Mouse (Mus musculus) erythroblast, embryonic 14.5 days (primary cell): Measurements from ENCODE around the gene Csmd2. TPM values are rescaled to one million over a fixed set of nuclear protein-coding genes. Genes with fewer than 3 reads are reported as not detected.

Experiments used
- H3K27me3 ChIP-seq: 2 replicates; pipeline ENCODE4 v1.6.1; 2012; ENCODE audit warnings: inconsistent platforms; ENCODE audit not compliant: control insufficient read depth
- H3K36me3 ChIP-seq: 2 replicates; pipeline ENCODE4 v1.6.1; 2012; ENCODE audit warnings: mild to moderate bottlenecking, inconsistent platforms; ENCODE audit not compliant: control insufficient read depth
- H3K4me1 ChIP-seq: 2 replicates; pipeline ENCODE4 v1.6.1; 2012; ENCODE audit warnings: inconsistent platforms; ENCODE audit not compliant: control insufficient read depth
- H3K4me3 ChIP-seq: replicated peaks from 2 replicates; pipeline ENCODE3; 2012; ENCODE audit warnings: moderate library complexity, mild to moderate bottlenecking, inconsistent platforms
- H3K9me3 ChIP-seq: 2 replicates; pipeline ENCODE4 v1.6.1; 2012; ENCODE audit warnings: low read length, inconsistent platforms, mixed read lengths; ENCODE audit not compliant: control insufficient read depth
- GATA1 ChIP-seq: IDR thresholded peaks from 2 replicates; pipeline ENCODE4 v1.6.1; 2012; ENCODE audit warnings: low read length, inconsistent platforms, mixed read lengths
- TAL1 ChIP-seq: IDR thresholded peaks from 3 replicates; pipeline ENCODE4 v1.6.1; 2012; ENCODE audit warnings: low read length, inconsistent platforms, mixed read lengths
- polyA plus RNA-seq: library from polyadenylated mRNA; stranded (reverse); fragments of >175 nt; gene quantifications from 2 replicates; pipeline ENCODE4 v1.2.3, GENCODE M21; 2012

Gene Csmd2
- polyA plus RNA-seq, 1 experiment, result not detected

DNA sequence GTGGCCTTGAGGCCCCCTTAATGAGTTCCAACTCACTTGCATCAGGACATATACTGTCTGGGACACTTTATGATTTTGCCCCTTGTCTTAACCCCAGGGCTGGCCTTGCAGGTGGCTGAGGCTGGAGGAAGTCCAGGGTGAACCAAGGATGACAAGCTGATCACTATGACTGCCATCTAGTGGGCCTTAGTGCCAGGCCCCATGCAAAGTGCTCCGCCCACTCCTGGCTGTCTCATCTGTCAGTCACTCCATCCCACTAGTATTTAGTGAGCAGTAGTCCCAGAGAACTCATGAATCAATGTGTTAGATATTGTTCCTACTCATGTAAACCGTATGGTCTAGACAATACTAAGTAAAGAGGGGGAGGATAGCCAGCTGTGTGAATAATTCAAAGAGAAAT is 191.9 kb downstream of the Csmd2 start:
- peaks cover 78% of the 10 kb centered on the region for H3K9me3 ChIP-seq
- no peak overlapping the region for H3K4me3 ChIP-seq
- no peak for TF ChIP-seq TAL1
- no peak for TF ChIP-seq GATA1
- H3K27me3 ChIP-seq, result no peaks in the 10 kb centered on the region
- no peaks in the 10 kb centered on the region for H3K4me1 ChIP-seq
- no peaks in the 10 kb centered on the region for H3K36me3 ChIP-seq

DNA sequence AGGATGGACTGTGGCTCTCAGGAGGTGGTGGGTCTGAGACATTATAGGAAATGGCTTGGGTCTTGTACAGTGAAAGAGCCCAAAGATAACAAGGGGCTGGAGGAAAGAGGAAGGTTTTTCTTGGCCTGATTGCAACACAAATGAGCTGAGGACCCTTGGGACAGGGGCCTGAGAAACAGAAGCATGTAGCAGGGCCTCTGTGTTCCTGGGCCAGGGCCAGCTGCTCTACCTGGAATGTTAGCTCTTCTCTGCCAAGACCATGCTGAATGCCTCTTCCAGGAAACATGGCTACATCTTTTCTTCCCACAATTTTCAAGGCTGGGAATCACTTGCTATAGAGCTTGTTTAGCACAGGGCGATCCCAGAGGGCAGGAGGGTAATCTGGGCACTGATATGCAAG is 197.1 kb downstream of the Csmd2 start:
- TF ChIP-seq GATA1 (no peak), TAL1 (no peak)
- Histone ChIP-seq H3K9me3 (peaks cover 77% of the 10 kb centered on the region), H3K4me3 (no peak overlapping the region), H3K36me3 (no peaks in the 10 kb centered on the region), H3K4me1 (no peaks in the 10 kb centered on the region), H3K27me3 (no peaks in the 10 kb centered on the region)

DNA sequence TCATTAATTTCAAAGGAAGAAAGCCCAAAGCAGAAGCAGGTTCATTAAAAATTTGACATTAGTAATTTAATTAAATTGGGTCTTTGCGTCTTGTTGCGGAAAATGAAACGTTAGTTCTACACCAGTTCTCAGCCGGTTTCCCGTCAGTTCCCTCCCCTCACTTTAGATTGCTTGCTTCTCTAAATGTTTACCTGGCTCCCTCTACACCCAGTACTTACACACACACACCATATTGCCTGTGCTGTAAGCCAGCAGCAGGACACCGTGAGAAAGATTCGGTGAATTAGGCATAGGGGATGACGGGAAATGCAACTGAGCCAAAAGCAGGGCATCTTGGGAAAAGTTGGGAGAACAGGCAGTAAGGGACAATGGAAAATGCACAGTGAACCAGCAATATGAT is 206.8 kb downstream of the Csmd2 start:
- no peaks in the 10 kb centered on the region for H3K27me3 ChIP-seq
- peaks cover 79% of the 10 kb centered on the region for H3K9me3 ChIP-seq
- no peak overlapping the region for H3K4me3 ChIP-seq
- H3K36me3 ChIP-seq, result no peaks in the 10 kb centered on the region
- TF ChIP-seq TAL1 (no peak), GATA1 (no peak)
- no peaks in the 10 kb centered on the region for H3K4me1 ChIP-seq

DNA sequence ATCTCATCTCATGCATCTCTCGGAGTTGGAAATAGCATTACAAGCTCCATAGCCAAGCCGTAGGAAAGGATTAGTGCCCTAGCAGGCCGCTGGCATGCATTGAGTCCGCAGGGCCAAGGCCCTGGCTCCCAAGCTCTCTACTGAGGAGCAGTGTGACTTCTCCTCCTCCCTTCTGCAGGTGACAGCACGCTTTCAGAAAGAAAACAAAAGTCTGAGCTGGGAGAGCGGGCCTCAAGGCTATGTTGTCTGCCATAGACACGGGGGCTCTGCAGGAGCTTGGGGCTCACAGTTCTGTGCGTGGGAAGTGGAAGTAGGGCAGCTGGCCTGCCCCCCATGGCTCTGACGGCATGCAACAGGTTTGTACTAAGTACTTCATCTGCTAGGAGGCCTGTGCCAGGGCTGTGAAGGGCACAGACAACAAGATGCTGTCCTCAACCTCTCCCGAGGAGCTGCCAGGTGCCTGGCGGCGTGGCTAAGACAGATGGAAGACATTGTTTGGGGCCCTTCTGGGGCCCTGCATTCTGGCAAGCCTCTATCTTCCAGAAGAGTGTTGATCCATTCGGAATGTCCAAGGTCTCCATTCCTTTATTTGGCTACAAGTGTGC is 230.4 kb downstream of the Csmd2 start:
- H3K9me3 ChIP-seq, result peaks cover 40% of the 10 kb centered on the region

DNA sequence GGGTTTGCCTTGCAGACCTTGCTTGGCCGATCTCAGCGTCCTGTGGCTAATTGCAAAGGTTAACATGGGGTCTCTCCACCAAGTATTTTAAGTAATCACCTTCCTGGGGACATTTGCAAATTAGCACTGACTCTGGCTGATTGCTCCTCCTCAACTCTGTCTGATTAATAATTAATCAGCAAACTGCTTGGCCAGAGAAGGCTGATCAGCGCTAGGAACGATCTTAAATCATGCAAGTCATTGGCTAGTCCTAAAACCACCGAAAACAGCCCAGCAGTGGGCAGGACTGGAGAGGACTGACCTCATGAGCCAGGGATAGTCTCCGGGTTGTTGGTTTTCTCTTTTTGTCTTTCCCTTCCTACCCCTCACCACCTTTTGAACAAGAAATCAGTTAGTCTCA is 236.8 kb downstream of the Csmd2 start:
- Histone ChIP-seq H3K4me1 (no peaks in the 10 kb centered on the region), H3K27me3 (no peaks in the 10 kb centered on the region), H3K4me3 (no peak overlapping the region), H3K9me3 (peaks cover 31% of the 10 kb centered on the region), H3K36me3 (no peaks in the 10 kb centered on the region)
- TF ChIP-seq TAL1 (no peak), GATA1 (no peak)

More for the DNA sequence above, 230.4 kb downstream of the Csmd2 start:
- no peaks in the 10 kb centered on the region for H3K4me1 ChIP-seq
- no peaks in the 10 kb centered on the region for H3K36me3 ChIP-seq
- TF ChIP-seq GATA1 (no peak), TAL1 (no peak)
- H3K4me3 ChIP-seq, result no peak overlapping the region
- H3K27me3 ChIP-seq, result no peaks in the 10 kb centered on the region

DNA sequence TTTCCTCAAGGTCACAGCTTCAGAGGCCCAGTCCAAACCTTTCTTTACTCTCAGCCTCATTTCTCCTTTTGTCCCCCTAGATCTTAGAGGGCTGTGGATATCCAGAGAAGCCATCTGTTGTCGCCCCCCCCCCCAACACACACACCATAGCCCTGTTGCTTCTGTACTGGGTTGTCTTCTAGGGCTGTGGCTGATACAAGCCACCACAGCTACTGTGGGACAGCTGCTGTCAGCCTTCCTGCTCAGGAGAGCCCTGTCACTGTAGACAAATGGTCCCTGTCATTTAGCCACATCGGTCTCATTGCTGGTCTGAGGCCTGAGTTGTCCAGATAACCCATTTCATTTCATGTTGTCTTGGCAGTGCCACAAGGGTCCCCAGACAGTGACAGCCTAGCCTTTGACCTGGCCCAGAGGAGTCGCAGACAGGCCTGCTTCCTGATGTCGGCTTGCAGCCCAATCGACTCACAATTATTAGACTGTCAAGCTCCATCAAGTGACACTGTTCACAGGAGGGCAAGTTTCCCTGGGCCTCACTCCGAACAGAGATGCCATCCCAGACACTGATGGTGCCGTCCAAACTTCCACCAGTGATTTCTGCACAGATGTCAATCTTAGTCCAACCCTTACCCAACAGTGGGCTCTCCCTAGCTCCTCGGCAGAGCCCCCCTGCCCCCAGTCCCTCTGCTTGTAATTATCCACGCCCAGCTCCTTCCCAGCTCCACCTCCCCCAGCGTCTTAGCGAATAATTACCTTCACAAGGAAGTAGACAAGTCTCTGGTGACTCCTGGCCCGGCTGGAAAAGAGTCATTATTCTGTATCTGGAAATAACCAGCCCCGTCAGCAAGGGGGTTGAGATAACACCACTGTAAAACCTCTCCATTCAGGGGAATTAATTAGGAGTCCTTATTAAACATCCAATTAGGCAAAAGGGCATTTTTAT is 240.0 kb downstream of the Csmd2 start:
- Histone ChIP-seq H3K4me1 (no peaks in the 10 kb centered on the region), H3K36me3 (no peaks in the 10 kb centered on the region), H3K27me3 (no peaks in the 10 kb centered on the region), H3K9me3 (peaks cover 48% of the 10 kb centered on the region), H3K4me3 (no peak overlapping the region)
- no peak for TF ChIP-seq GATA1
- no peak for TF ChIP-seq TAL1

DNA sequence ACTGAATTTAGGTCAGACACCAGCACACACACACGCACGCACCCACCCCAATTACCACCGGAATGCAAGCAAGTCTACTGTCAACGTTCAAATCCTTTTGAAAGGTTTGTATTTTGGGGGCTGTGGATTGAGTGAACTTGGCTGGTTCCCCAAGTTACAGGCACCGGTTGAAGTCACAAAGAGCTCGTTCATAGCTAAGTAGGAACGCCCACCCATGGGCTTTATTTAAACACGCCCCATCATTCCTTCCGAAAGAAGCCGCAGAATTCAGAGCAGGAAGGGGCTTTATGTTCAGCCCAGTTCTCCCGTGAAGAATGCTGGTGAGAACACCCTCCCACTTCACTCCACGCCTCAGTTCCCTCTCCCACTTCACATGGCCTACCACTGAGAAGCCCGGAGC is 245.8 kb downstream of the Csmd2 start:
- Histone ChIP-seq H3K27me3 (no peaks in the 10 kb centered on the region), H3K4me1 (no peaks in the 10 kb centered on the region), H3K36me3 (no peaks in the 10 kb centered on the region), H3K9me3 (peaks cover 50% of the 10 kb centered on the region), H3K4me3 (no peak overlapping the region)
- TF ChIP-seq GATA1 (no peak), TAL1 (no peak)

DNA sequence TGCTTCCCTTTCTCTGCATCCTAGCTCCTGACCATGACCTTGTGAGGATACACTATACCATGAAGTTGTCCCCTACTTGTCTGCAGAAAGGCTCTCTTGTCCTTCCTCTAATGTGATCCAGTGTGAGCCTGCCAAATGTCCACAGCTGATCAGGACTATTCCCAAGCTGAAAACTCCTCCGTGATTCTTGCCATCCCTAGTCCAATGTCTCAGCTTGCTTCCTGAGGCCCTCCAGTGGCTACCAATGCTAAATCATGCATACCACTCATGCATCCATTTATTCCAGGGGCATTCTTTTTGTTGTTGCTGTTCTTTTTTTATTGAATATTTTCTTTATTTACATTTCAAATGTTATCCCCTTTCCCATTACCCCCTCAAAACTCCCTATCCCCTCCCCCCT is 251.5 kb downstream of the Csmd2 start:
- no peaks in the 10 kb centered on the region for H3K27me3 ChIP-seq
- no peak overlapping the region for H3K4me3 ChIP-seq
- H3K4me1 ChIP-seq, result no peaks in the 10 kb centered on the region
- no peak for TF ChIP-seq GATA1
- TF ChIP-seq TAL1, result no peak
- H3K36me3 ChIP-seq, result no peaks in the 10 kb centered on the region
- H3K9me3 ChIP-seq, result peaks cover 19% of the 10 kb centered on the region

DNA sequence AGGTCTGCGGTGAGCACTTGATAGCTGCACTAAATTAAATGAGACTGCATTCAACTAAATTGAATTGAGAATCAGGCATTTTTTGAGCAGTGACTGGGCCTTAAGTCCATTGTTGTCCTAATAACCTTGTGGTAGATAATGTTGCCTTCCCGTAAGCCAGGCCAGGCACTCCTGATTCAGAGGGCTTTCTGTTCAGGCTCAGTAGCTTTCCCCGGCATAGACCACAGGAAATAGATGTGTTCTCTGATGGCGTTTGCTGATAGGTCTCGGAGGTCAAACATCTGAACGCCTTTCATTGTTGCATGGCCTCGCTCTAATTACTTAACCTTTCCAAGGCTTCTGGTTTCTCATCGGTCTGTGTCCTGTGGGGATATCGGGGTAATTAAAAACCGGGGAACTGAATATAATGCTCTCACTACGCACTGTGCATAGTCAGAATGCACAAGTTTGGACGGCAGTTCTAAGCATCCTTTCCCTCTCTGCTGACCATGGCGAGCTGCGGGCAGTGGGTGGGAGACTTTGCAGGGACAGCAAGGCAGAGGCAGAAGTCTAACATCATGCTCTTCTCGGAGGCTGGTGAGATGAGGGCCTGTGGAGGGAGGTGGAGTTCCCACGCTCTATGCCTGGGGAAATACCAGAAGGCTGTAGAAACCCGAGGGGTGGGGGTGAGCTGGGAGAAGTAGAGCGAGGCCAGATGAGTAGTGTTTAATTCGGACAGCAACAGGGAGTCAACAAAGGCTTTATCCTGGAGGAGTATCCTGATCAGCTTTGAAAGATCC is 253.6 kb downstream of the Csmd2 start:
- TF ChIP-seq TAL1 (no peak), GATA1 (no peak)
- no peaks in the 10 kb centered on the region for H3K4me1 ChIP-seq

More for the DNA sequence above, 253.6 kb downstream of the Csmd2 start:
- no peak overlapping the region for H3K4me3 ChIP-seq
- peaks cover 17% of the 10 kb centered on the region for H3K9me3 ChIP-seq
- no peaks in the 10 kb centered on the region for H3K27me3 ChIP-seq
- H3K36me3 ChIP-seq, result no peaks in the 10 kb centered on the region
